Comparison of ENCODE assay signal across 8 mouse cellular contexts in the genomic region with DNA sequence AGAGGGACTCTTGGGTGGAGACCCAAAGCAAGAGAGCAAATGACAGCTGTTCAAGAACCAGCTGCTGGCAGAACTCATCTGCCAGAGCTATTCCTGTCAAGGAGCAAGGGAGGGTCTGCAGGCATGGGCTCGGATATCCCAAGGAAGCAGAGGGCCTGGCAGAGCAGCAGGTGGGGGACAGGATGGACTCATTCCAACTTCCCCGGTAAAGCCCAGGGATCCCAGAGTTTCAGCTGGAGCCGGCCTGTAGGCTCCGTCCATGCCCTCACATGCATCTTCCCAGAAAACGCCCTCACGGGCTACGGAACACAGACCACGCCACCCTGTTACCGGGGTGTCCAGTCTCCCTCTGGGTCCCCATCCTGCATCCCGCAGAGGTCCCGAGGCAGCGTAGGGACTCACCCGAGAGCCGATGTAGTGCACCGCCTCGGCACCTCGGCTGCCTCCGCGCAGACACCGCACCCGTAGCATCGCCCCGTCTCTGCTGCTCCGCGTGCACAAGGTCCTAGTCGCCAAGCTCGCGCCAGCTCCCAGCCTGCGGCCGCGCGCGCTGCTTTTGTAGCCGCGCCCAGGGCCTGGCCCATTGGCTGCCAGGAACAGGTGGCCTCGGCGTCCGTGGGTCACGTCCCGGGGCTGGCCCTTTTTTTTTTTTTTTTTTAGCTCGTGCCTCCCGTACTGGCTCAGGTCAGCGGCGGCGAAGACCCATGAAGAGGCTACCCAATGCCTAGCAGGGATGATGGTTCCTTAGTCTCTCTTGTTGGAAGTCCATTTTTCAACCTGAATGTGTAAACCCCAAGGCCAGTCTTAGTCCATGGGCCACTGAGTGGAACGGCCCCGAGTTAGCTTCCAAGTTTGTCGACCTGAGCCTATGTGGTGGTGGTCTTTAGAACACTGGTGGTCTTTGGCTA. TPM values are rescaled to one million over a fixed set of nuclear protein-coding genes. Genes with fewer than 3 reads are reported as not detected.
A peak's percentile ranks its signal among the peaks of the same experiment; 100 is the strongest.
DNase-seq lines count a peak whose midpoint lies in the region; ATAC-seq and TF ChIP-seq lines count a peak whose summit lies in the region.

A gene (minus strand): TSS at position 558 of the 908 bp plus-strand sequence.

- H3K9ac ChIP-seq in neural tube, embryonic 14.5 days (replicated peaks; ENCODE audit: low read depth, low read length), result peak within 1 kb of the TSS; percentile 71

- peak within 1 kb of the TSS; percentile 78 for H3K4me2 ChIP-seq in neural tube, embryonic 14.5 days (ENCODE audit: low read depth, low read length)

- H3K27me3 ChIP-seq in neural tube, embryonic 14.5 days (ENCODE audit: control insufficient read depth, insufficient read depth, low read length), result no peaks in the 10 kb centered on the region
- H3K27me3 ChIP-seq in testis, adult 2 months (ENCODE audit: control insufficient read depth, insufficient read depth, low read length), result no peaks in the 10 kb centered on the region

- no peak within 1 kb of the TSS for H3K27ac ChIP-seq in neural tube, embryonic 14.5 days (ENCODE audit: low read depth, low read length)
- H3K27ac ChIP-seq in testis, adult 2 months (ENCODE audit: control insufficient read depth, insufficient read depth, low read depth, low read length), result peak within 1 kb of the TSS; percentile 63

- no peaks in the 10 kb centered on the region for H3K9me3 ChIP-seq in neural tube, embryonic 14.5 days (ENCODE audit: control insufficient read depth, low read length)

- H3K4me3 ChIP-seq in lung, adult 2 months (replicated peaks; ENCODE audit: extremely low read depth, low read depth, low read length), result peak within 1 kb of the TSS; percentile 31
- peak within 1 kb of the TSS; percentile 55 for H3K4me3 ChIP-seq in neural tube, embryonic 14.5 days (ENCODE audit: low read depth, low read length)
- peak within 1 kb of the TSS; percentile 85 for H3K4me3 ChIP-seq in testis, adult 2 months (ENCODE audit: control insufficient read depth, low read depth, low read length)

- no peaks in the 10 kb centered on the region for H3K36me3 ChIP-seq in neural tube, embryonic 14.5 days (ENCODE audit: control insufficient read depth, insufficient read depth, low read length)
- no peaks in the 10 kb centered on the region for H3K36me3 ChIP-seq in testis, adult 2 months (ENCODE audit: control insufficient read depth, insufficient read depth, low read length)

- no peak for TF ChIP-seq POLR2A in lung, adult 2 months (IDR thresholded peaks at IDR 0.05; ENCODE audit: borderline replicate concordance, extremely low read depth, low read depth, low read length)
- peak; percentile 81 for TF ChIP-seq POLR2A in testis, adult 2 months (IDR thresholded peaks at IDR 0.05; ENCODE audit: control insufficient read depth, low read depth, low read length)

- peak; percentile 99 for ATAC-seq in frontal cortex, adult (ENCODE audit: low TSS enrichment)
- peak; percentile 98 for ATAC-seq in neural tube, embryonic 14.5 days (ENCODE audit: low read depth)

- 4% methylated on average over 48 of the region's 48 CpGs for WGBS in lung, adult 2 months
- WGBS in neural tube, embryonic 14.5 days, result 2% methylated on average over 48 of the region's 48 CpGs

- H3K4me1 ChIP-seq in lung, adult 2 months (ENCODE audit: control insufficient read depth, insufficient read depth, low read length), result no peaks in the 10 kb centered on the region; the same call in 1 of the 2 replicates
- H3K4me1 ChIP-seq in neural tube, embryonic 14.5 days (ENCODE audit: control insufficient read depth, insufficient read depth, low read length), result 0 out of 2 replicates have a peak, but pooled peaks cover 2% of the 10 kb centered on the region
- H3K4me1 ChIP-seq in testis, adult 2 months (ENCODE audit: control insufficient read depth, insufficient read depth, low read length), result peaks cover 14% of the 10 kb centered on the region

- TF ChIP-seq CTCF in lung, adult 2 months (IDR thresholded peaks at IDR 0.05; ENCODE audit: insufficient read depth, low read length), result no peak
- no peak for TF ChIP-seq CTCF in testis, adult 2 months (IDR thresholded peaks at IDR 0.05; ENCODE audit: control insufficient read depth, insufficient read depth, insufficient replicate concordance, low read depth, low read length)

- peak; percentile 83 for DNase-seq in Muller cell, postnatal 12 days (ENCODE audit: inconsistent ontology term)
- peak; percentile 89 for DNase-seq in cerebellum, adult 9-11 months
- DNase-seq in heart, postnatal 4 days, result peak; percentile 73
- peak; percentile 57 to 72 for DNase-seq in layer of hippocampus, adult 8-10 months (ENCODE audit: low spot score in 2 of 2)
- peak; percentile 20 for DNase-seq in lung, adult 2 months

RNA-seq across cellular contexts. Expression of the gene that starts here (rescaled TPM):
- 10 to 100 TPM in 1 of 2 experiments, 1 to 10 TPM in 1; 9.1 to 10.5 TPM for total RNA-seq in heart, postnatal 4 days (2021)
- 100 to 1,000 TPM in 1 of 4 experiments, 10 to 100 TPM in 3; 91.7 to 100 (median 94.8) TPM for total RNA-seq in layer of hippocampus, adult 8-10 months (2022)
- 6.1 and 6.4 TPM in 2 replicates for polyA plus RNA-seq in lung, adult 2 months (2012; rRNA removed)
- 35.3 and 37.6 TPM in 2 replicates for polyA plus RNA-seq in neural tube, embryonic 14.5 days (2014; fragmentation: Nextera tagmentation; extraction: Ambion mirVana)
- 63.3 and 94.7 TPM in 2 replicates for polyA plus RNA-seq in testis, adult 2 months (2012; rRNA removed)

Comparison
In these comparisons a context has a peak if more than half of its experiments do, and no peak if none do; other contexts are left out.
1. RNA of the gene that starts here (total RNA-seq): 91.7 to 100 TPM in layer of hippocampus, adult 8-10 months; 9.1 to 10.5 TPM in heart, postnatal 4 days; every median in the first group is over 4 times any median in the second.
2. DNase-seq: peak in every context shown above with its lines; median percentile 89 in cerebellum, adult 9-11 months; 83 in Muller cell, postnatal 12 days; 73 in heart, postnatal 4 days; 64 in layer of hippocampus, adult 8-10 months; 20 in lung, adult 2 months.
3. H3K4me3 ChIP-seq: peak in every context shown above with its lines; median percentile 85 in testis, adult 2 months; 55 in neural tube, embryonic 14.5 days; 31 in lung, adult 2 months.